Mouse (Mus musculus) cortical plate, adult 2 months (tissue): ENCODE results near the gene Piwil1. TPM values are rescaled to one million over a fixed set of nuclear protein-coding genes. Genes with fewer than 3 reads are reported as not detected.
A peak's percentile ranks its signal among the peaks of the same experiment; 100 is the strongest.

Source experiments
- H3K27ac ChIP-seq: fragments of 200-500 bp; 2 replicates; pipeline ENCODE4 v1.5.1; 2012; ENCODE audit warnings: low read length, control low read depth, inconsistent platforms; ENCODE audit not compliant: insufficient read depth
- H3K4me1 ChIP-seq: fragments of 200-500 bp; 2 replicates; pipeline ENCODE4 v1.6.1; 2011; ENCODE audit warnings: low read length; ENCODE audit not compliant: control insufficient read depth, insufficient read depth
- H3K4me3 ChIP-seq: fragments of 200-500 bp; 2 replicates; pipeline ENCODE4 v1.5.1; 2011; ENCODE audit warnings: mild to moderate bottlenecking, low read length, control low read depth; ENCODE audit not compliant: insufficient read depth
- CTCF ChIP-seq: fragments of 200-500 bp; IDR thresholded peaks from 2 replicates; pipeline ENCODE4 v1.5.1; 2011; ENCODE audit warnings: mild to moderate bottlenecking, control low read depth, low read length; ENCODE audit not compliant: insufficient read depth; ENCODE audit errors: extremely low read depth
- POLR2A ChIP-seq: fragments of 200-500 bp; IDR thresholded peaks from 2 replicates; pipeline ENCODE4 v1.6.1; 2011; ENCODE audit warnings: mild to moderate bottlenecking, low read length, control low read depth; ENCODE audit not compliant: insufficient read depth; ENCODE audit errors: extremely low read depth
- polyA plus RNA-seq: library from polyadenylated mRNA; depleted of rRNA; stranded (reverse); fragments of >200 nt; gene quantifications from 2 replicates; pipeline ENCODE4 v1.2.3, GENCODE M21; 2012; rRNA removed

Gene Piwil1
- polyA plus RNA-seq, 1 experiment: 0.10 TPM

GRCm38 (mm10) chr5:128776386-128776785, 74.1 kb downstream of the Piwil1 start:
- no peaks in the 10 kb centered on the region for H3K4me1 ChIP-seq
- TF ChIP-seq CTCF (peak; percentile 31; the same call in 1 of the 2 replicates), POLR2A (no peak)
- no peak overlapping the region for H3K4me3 ChIP-seq
- no peak overlapping the region for H3K27ac ChIP-seq

GRCm38 (mm10) chr5:128781621-128782020, 79.3 kb downstream of the Piwil1 start:
- no peak overlapping the region for H3K4me3 ChIP-seq
- H3K4me1 ChIP-seq: no peaks in the 10 kb centered on the region
- no peak overlapping the region for H3K27ac ChIP-seq
- TF ChIP-seq POLR2A (no peak), CTCF (no peak)

GRCm38 (mm10) chr5:128800592-128800991, 98.3 kb downstream of the Piwil1 start:
- peaks cover 2% of the 10 kb centered on the region for H3K4me1 ChIP-seq
- TF ChIP-seq POLR2A (no peak), CTCF (no peak)
- no peak overlapping the region for H3K27ac ChIP-seq
- H3K4me3 ChIP-seq: no peak overlapping the region

Other genes starting within 250 kb of the Piwil1 start
- 1.9 TPM in 2 replicates for gene Fzd10, start 101.7 kb upstream of the Piwil1 start, polyA plus RNA-seq